Mouse (Mus musculus) macrophage (primary cell): ENCODE data around the gene Lman2. TPM values are rescaled to one million over a fixed set of nuclear protein-coding genes. Genes with fewer than 3 reads are reported as not detected.

Source experiments
- H3K27ac ChIP-seq: fragments of 350-480 bp; formaldehyde crosslinking; 2 replicates; pipeline ENCODE4 v1.9.0; 2021
- H3K36me3 ChIP-seq: fragments of 350-480 bp; formaldehyde crosslinking; 2 replicates; pipeline ENCODE4 v1.9.0; 2021; ENCODE audit errors: inconsistent target
- H3K4me3 ChIP-seq: fragments of 350-480 bp; formaldehyde crosslinking; 2 replicates; pipeline ENCODE4 v1.9.0; 2021; ENCODE audit errors: inconsistent target
- H3K79me2 ChIP-seq: fragments of 350-480 bp; formaldehyde crosslinking; 2 replicates; pipeline ENCODE4 v1.9.0; 2021; ENCODE audit errors: inconsistent target
- WGBS: methylation state at CpG from one replicate; pipeline ENCODE4 v1.1.7; 2026; ENCODE audit warnings: inconsistent platforms; ENCODE audit not compliant: missing documents; 5-methylcytosine and 5-hydroxymethylcytosine counted together
- polyA plus RNA-seq: library from polyadenylated mRNA; stranded (reverse); fragments of 250-400 nt; gene quantifications from 3 replicates; pipeline ENCODE4 v1.2.4, GENCODE M21; 2018; ENCODE audit warnings: inconsistent platforms
- total RNA-seq, 78 experiments: library from RNA; depleted of rRNA; stranded (reverse); fragments of 250-400 nt; gene quantifications; 1 replicate in 9 of 78; 2 replicates in 24 of 78; 3 replicates in 43 of 78; 4 replicates in 2 of 78; pipeline ENCODE4 v1.2.4; 2018; ENCODE audit warnings: inconsistent platforms in 56 of 78

Lman2 gene
- total RNA-seq (2018; cell fraction: chromatin; rRNA removed), result 100 to 1,000 TPM in 1 of 26 experiments, 10 to 100 TPM in 25; 44.6 to 104 (median 68.5) TPM
- 100 to 1,000 TPM in 3 of 26 experiments, 10 to 100 TPM in 23; 57.6 to 104 (median 72.7) TPM for total RNA-seq (2018; cell fraction: cytosol; rRNA removed)
- 100 to 1,000 TPM in 3 of 26 experiments, 10 to 100 TPM in 23; 60.7 to 127 (median 75.4) TPM for total RNA-seq (2018; cell fraction: nucleus; rRNA removed)
- polyA plus RNA-seq, result 69.2 to 91.5 TPM (median 78.4 TPM) in 3 replicates

DNA sequence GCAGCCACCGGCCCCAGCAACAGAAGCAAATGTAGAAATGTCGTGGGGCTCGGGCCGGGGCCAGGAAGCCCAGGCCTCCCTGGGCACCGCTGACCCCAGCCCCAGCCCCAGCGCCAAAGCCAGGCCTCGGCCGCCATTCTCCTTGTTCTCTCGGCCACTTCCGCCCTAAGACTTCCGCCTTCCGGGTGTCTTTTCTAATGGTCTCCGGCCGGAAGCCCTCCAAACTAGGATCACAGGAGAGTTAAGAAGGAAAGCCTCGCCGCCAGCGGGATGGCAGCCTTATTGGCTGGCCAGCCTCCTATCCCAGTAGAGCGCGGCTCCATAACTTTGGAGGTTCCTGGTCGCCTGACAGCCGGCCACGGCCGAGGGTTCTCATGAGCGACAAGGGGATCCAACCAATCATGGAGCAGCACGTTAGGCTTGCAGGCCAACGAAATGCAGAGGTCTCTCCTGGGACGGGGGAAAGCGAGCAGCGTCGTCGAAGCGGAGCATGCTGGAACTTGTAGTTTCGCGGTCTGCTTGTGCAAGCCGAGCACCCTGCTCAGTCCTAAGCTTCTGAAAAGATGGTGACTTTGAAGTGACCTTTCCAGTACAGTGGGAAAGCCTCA is at the start of gene Lman2:
Gene Lman2 (minus strand): TSS at position 331 of the 608 bp plus-strand sequence.
- peak within 1 kb of the TSS; percentile 90 for H3K4me3 ChIP-seq
- peak within 1 kb of the TSS; percentile 90 for H3K27ac ChIP-seq
- H3K79me2 ChIP-seq, result peaks cover 47% of the 10 kb centered on the region
- WGBS, result 1% methylated on average over 35 of the region's 35 CpGs
- H3K36me3 ChIP-seq, result peaks cover 4% of the 10 kb centered on the region; the same call in 1 of the 2 replicates

DNA sequence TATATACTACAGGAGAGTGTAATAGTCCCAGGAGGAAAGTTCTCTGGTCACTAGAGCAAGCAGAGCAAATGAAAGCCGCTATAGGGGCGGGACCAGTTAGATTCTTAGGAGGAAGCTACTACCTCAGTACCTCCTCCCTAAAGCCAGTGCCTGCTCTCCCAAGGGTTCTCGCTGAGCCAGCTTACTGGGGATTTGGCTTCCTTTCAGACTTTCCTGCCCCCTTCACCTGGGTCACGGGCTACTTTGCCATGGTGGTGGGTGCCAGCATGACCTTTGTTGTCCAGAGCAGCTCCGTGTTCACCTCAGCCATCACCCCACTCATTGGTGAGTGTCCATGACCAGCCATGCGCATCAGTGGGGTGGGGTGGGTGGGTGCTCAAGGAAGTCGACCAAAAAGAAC is 49.2 kb upstream of the Lman2 start:
- no peak overlapping the region for H3K27ac ChIP-seq
- no peaks in the 10 kb centered on the region for H3K79me2 ChIP-seq
- WGBS, result 81% methylated on average over 7 of the region's 7 CpGs
- no peaks in the 10 kb centered on the region for H3K36me3 ChIP-seq
- no peak overlapping the region for H3K4me3 ChIP-seq

DNA sequence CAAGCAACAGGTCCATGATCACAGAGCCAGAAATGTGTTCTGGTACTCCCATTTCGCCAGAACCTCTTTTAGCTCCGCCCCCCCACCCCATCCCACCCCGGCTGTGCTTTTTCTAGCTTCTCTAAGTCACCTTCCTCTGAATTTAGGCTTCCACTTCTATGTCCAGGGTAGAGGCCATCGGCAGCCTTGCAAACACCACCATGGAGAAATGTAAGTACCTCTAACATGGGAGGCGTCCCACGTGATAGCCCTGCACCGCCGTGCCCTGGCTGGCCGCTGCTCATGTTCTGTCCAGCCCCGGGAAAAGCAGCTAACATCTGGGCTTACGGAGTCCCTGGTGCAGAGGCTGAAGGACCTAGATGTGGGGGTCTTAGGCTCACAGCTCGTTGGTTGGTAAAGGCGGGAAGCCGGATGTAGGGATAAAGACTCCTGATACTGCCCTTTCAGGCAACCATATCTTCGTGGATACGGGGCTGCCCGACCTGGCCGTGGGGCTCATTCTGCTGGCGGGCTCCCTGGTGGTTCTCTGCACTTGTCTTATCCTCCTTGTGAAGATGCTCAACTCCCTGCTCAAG is 46.0 kb upstream of the Lman2 start:
- H3K4me3 ChIP-seq, result no peak overlapping the region
- WGBS, result 91% methylated on average over 17 of the region's 19 CpGs
- no peaks in the 10 kb centered on the region for H3K79me2 ChIP-seq
- no peaks in the 10 kb centered on the region for H3K36me3 ChIP-seq
- no peak overlapping the region for H3K27ac ChIP-seq

DNA sequence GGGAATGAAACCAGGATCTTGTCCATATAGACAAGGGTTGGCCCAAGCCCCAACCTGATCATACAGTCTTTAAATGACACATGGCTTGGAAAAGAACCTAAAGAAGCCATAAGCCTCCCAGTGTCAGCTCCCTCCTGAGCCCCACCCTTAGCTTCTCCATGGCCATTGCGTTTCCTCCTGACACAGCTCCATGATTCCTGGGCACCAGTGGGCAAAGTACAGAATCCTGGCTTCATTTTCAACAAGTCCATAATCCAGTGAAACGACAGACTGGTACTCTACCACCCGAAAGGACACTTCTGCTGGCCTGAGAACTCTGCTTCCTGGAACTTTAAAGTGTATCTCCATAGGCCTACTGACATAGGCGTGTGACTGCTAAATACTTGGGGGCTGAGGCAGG is 44.8 kb upstream of the Lman2 start:
- Histone ChIP-seq H3K36me3 (no peaks in the 10 kb centered on the region), H3K79me2 (no peaks in the 10 kb centered on the region), H3K27ac (no peak overlapping the region), H3K4me3 (no peak overlapping the region)
- WGBS, result 91% methylated on average over 4 of the region's 4 CpGs

DNA sequence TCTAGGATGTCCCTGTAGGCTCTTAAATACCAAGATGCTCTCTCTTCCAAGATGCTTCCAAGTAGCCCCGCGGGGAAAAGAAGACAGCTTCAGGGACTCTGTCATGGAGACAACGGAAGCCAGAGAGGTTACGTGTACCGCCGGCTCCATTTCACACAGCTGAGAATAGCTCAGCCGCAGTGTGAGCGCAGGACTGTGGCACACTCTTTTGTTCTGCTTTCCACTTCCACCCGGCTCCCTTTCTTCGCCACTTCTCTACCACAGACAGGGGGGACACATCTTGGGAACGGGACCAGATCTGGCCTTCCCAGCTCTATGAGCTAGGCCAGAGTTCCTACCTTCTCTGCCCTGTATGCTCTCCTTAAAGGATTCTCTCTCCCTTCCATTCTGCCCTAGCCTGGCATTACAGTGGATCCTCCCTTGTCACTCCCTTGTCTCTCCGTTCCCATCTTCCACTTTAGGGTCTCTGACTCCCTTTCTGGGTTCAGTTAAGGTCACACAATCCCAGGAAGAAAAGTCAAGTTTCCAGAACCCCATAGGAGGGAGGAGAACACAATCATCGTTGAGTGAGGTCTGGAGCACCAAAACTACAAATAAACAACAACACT is 43.3 kb upstream of the Lman2 start:
- Histone ChIP-seq H3K4me3 (no peak overlapping the region), H3K27ac (no peak overlapping the region), H3K79me2 (no peaks in the 10 kb centered on the region), H3K36me3 (no peaks in the 10 kb centered on the region)
- 7% methylated on average over 13 of the region's 13 CpGs for WGBS

DNA sequence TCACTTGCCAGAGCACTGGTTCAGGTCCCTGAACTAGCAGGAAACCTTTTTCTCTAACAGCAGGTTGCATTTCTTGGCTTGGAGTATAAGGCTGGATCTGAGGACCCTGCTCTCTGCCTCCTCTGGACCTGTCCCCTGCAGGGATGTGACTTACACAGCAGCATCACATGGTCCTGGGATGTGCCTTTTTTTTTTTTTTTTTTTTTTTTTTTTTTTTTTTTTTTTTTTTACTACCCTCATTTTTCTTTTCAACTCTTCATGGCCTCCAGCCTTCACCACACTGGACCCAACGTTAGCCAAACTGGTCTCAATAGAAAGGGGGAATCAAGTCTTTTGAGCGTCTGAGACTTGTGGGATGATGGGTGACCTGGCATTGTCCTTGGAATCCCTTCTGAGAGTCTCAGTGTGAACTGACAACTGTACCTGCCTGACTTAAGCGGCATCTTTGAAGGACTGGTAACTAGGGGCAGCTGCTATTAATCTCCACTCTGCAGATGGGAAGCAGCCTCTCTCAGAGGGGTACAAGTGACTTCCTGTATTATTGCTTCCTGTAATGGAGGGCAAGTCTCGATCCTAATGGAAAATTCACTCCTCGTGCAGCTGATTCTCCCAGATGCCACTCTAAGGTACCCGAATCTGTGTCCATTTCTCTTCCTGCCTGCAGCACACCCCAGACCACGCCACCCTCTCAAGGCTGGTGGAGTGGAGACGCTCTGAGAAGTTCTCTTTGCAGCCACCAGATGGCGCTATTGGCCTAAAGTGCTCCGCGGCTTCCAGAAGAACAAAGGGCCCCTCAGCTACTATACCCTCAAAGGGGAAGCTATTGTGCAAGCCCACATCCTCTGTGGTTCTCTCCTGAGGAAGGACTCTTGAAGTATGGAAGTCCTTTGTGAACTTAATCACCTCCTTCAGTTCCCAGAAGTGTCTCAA is 42.5 kb upstream of the Lman2 start:
- H3K4me3 ChIP-seq, result no peak overlapping the region
- WGBS, result 8% methylated on average over 11 of the region's 11 CpGs
- H3K27ac ChIP-seq, result no peak overlapping the region
- H3K79me2 ChIP-seq, result no peaks in the 10 kb centered on the region
- H3K36me3 ChIP-seq, result no peaks in the 10 kb centered on the region

DNA sequence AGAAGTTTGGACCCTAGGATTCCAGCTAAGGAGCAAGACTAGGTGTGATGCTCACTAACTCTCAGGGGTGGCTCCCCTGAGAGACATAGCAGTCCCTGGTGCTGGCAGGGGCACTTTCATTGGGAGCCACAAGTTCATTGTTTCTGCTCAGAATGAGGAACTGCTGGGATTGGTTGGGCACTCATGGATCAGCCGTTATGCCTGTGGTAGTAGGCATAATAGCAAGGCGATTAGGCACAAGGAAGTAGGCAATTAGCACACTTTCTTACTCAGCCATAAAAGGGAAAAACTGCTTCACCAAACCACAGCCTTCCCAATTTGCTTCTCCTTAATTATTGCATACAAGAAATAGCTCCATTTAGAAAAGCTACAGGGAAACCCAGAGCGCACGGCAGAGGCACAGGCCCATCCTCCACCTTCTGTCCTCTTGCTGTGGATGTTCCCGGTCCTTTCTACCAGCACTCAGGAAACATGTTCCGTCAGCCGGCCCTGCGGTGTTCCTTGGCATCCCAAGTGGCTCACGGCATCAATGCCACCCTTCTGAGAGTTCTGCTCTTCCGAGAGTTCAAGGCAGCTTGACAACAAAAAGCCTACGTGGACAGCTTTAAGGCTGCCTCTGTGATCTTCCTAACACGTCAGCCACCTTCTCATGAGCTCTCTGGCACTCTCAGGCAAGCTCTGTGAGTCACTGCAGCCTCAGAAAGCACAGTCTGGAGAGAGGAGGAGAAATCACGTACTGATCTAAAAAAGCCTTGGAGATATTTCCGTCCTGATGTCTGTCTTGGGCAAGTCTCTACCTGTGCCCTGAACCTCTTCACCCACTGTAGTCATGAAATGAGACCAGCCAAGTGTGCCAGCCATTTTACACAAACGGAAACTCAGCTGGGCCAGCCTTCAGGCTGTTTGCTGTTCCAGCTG is 41.6 kb upstream of the Lman2 start:
- Histone ChIP-seq H3K79me2 (no peaks in the 10 kb centered on the region), H3K27ac (no peak overlapping the region)
- WGBS, result 37% methylated on average over 15 of the region's 15 CpGs

DNA sequence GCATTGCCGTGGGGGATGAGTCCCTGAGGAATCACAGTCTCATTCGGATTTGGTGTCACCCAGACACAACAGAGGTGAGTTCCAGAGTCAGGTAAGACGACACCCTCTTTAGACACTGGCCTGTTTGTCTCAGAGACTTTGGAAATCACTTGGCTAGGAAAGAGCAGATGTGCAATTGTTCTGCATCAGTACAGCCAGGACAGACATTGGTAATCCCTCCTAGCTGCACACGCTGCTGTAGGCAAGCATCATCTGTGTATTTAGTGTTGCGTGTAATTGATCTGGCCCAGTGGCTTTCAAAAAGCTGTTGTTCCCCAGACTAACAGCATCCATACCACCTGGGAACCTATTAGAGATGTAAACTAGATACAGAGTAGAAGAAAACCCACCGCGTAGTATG is 40.7 kb upstream of the Lman2 start:
- H3K4me3 ChIP-seq, result no peak overlapping the region
- 92% methylated on average over 7 of the region's 7 CpGs for WGBS

More for the DNA sequence above, 41.6 kb upstream of the Lman2 start:
- H3K4me3 ChIP-seq, result no peak overlapping the region
- H3K36me3 ChIP-seq, result no peaks in the 10 kb centered on the region

DNA sequence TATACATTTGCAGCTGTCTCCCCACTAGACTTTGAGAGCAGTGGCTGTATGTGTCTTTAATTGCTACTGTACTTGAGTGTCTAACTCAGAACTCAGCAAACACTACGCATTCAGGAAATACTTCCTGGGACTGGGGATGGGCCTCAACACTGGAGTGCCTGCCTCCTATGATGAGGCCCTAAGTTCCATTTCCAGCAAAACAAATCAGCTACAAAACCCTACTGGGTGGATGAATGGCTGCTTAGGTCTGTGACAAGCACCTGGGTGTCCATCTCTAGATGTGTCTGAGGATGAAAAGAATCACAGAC is 37.4 kb upstream of the Lman2 start:
- 100% methylated on average over 1 of the region's 1 CpGs for WGBS
- no peak overlapping the region for H3K4me3 ChIP-seq
- no peaks in the 10 kb centered on the region for H3K79me2 ChIP-seq
- H3K36me3 ChIP-seq, result no peaks in the 10 kb centered on the region
- no peak overlapping the region for H3K27ac ChIP-seq

More for the DNA sequence above, 40.7 kb upstream of the Lman2 start:
- Histone ChIP-seq H3K79me2 (no peaks in the 10 kb centered on the region), H3K36me3 (no peaks in the 10 kb centered on the region), H3K27ac (no peak overlapping the region)

DNA sequence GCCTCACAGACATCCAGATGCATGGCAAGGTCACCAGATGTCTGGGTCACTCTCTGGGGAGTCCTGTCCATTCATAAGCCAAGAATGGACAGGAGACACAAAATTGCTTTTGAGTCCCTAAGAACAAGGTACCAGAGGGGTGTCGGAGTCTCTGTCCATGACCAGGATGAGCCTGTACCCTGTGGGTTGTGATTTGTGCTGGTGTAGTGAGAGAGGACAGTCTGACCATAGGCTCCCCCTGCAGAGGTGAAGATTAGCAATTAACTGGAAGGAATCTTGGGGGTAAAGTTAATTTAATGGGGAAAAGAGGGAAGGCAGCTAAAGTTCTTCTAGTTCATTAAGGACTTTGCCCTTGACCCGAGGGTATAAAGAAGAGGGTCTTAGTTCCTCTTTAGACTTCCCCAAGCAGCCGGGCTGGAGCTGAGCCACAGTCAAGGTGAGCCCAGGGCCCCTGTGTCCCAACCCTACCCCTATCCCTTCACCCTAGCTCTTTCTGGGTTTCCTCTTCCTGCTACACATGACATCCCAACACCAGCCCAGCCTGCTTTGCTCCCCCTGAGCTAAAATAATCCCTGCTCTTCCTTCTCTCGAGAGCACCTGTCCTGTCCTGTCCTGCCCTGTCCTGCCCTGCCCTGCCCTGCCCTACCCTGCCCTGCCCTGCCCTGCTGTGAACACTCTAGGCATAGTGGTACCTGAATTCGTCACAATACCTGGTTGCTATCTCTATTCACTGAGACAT is 36.9 kb upstream of the Lman2 start:
- WGBS, result 40% methylated on average over 5 of the region's 5 CpGs
- no peak overlapping the region for H3K4me3 ChIP-seq
- no peaks in the 10 kb centered on the region for H3K79me2 ChIP-seq
- no peak overlapping the region for H3K27ac ChIP-seq
- no peaks in the 10 kb centered on the region for H3K36me3 ChIP-seq

DNA sequence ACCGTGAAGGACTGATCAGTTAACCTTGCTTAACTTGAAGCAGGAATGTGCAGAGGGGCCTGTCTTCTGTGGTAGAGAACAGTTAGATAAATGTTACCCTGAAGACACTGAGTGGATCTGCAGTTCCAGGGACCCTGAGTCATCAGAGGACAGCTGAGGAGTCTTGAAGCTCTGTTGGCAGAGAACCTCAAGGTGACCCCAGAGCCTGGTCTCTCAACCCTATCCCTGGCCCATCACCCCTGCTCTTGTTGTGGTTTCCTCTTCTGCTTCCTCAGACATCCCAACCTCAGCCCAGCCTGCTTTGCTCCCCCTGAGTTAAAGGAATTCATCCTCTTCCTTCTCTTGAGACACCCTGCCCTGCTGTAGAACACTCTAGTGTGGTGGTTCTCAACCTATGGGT is 35.5 kb upstream of the Lman2 start, which contains the start of gene Slc34a1:
Gene Slc34a1 (plus strand): TSS at position 100 of the 400 bp plus-strand sequence.
- H3K4me3 ChIP-seq, result no peak within 1 kb of the TSS
- no peak within 1 kb of the TSS for H3K27ac ChIP-seq
- H3K79me2 ChIP-seq, result no peaks in the 10 kb centered on the region
- 44% methylated on average over 1 of the region's 1 CpGs for WGBS
- H3K36me3 ChIP-seq, result no peaks in the 10 kb centered on the region

DNA sequence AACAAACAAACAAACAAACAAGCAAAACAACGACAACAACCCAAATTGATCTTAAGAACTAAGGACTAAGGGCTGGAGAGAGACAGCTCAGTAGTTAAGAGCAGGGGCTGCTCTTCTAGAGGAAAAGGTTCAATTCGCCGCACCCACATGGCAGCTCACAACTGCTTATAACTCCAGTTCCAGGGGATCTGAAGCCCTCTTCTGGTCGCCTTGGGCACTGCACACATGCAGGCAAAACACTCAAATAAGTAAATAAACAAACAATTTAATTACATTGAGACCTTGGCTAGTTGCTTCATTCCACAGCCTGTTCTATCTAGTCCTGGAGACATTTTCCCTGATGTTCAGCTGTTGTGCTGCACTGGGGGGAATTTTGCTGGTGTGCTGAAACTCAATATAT is 30.4 kb upstream of the Lman2 start:
- WGBS, result 83% methylated on average over 4 of the region's 4 CpGs
- H3K27ac ChIP-seq, result no peak overlapping the region

DNA sequence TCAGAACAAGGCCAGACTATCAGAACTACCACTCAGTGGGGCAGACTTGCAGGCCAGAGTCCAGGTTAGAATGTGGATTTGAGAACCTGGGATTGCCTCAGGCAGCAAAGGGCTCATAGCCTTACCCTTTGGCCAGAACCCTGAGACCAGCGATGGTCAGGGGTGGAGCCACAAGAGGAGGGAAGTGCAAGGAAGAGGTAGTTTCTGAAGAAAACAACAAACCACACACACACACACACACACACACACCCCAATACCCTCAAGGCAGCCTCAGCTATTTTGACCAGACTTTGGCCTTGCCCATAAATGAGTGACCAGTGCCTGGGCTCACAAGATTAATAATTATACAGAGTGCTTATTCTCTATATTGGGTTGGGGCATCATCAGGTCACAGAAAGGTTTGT is 29.0 kb upstream of the Lman2 start:
- no peak overlapping the region for H3K27ac ChIP-seq
- H3K4me3 ChIP-seq, result no peak overlapping the region
- WGBS, result 31% methylated on average over 1 of the region's 1 CpGs
- no peaks in the 10 kb centered on the region for H3K36me3 ChIP-seq
- H3K79me2 ChIP-seq, result no peaks in the 10 kb centered on the region

More for the DNA sequence above, 30.4 kb upstream of the Lman2 start:
- no peak overlapping the region for H3K4me3 ChIP-seq
- H3K79me2 ChIP-seq, result no peaks in the 10 kb centered on the region
- H3K36me3 ChIP-seq, result no peaks in the 10 kb centered on the region
